Mouse (Mus musculus) CH12.LX (cell line): ENCODE measurements around the gene Mgat5. TPM values are rescaled to one million over a fixed set of nuclear protein-coding genes. Genes with fewer than 3 reads are reported as not detected.

Experiments
- DNase-seq: peaks from one replicate; pipeline ENCODE4 v3.0.0-alpha.2; 2013; ENCODE audit errors: extremely low read depth
- H3K27ac ChIP-seq: 2 replicates; pipeline ENCODE4 v1.5.1; 2012; ENCODE audit warnings: low read depth, mild to moderate bottlenecking, control low read depth, moderate library complexity; ENCODE audit not compliant: insufficient read depth
- H3K27me3 ChIP-seq: replicated peaks from 2 replicates; pipeline ENCODE3; 2012; ENCODE audit warnings: inconsistent platforms
- H3K36me3 ChIP-seq, 2 experiments: replicated peaks in 1 of 2; 2 replicates each; pipeline versions ENCODE3 to v1.6.1; 2012; ENCODE audit warnings: inconsistent platforms in 1 of 2, low read length in 1 of 2, mild to moderate bottlenecking in 1 of 2, mixed read lengths in 1 of 2, moderate library complexity in 1 of 2; ENCODE audit not compliant: control insufficient read depth in 1 of 2, insufficient read depth in 1 of 2
- H3K4me1 ChIP-seq, 2 experiments: 2 replicates each; pipeline ENCODE4 v1.6.1; 2012; ENCODE audit warnings: inconsistent platforms in 1 of 2, moderate library complexity in 1 of 2; ENCODE audit not compliant: insufficient read depth in 2 of 2, control insufficient read depth in 1 of 2
- H3K4me2 ChIP-seq: 2 replicates; pipeline ENCODE4 v1.6.1; 2012; ENCODE audit warnings: low read depth, mild to moderate bottlenecking, control low read depth; ENCODE audit not compliant: poor library complexity, insufficient read depth, severe bottlenecking
- H3K4me3 ChIP-seq, 3 experiments: fragments of 150-350 bp in 1 of 3; sonication (generic) in 1 of 3; replicated peaks in 1 of 3; 2 replicates each; pipeline versions ENCODE3 to v1.5.1; 2011 to 2012; ENCODE audit warnings: low read depth in 2 of 3, low read length in 2 of 3, mild to moderate bottlenecking in 2 of 3, moderate library complexity in 2 of 3, control low read depth in 1 of 3, improper control_type of control experiment in 1 of 3, inconsistent platforms in 1 of 3, mixed read lengths in 1 of 3; ENCODE audit not compliant: poor library complexity in 1 of 3
- H3K79me2 ChIP-seq: replicated peaks from 2 replicates; pipeline ENCODE4 v1.6.1; 2012; ENCODE audit warnings: mild to moderate bottlenecking, moderate library complexity; ENCODE audit not compliant: control insufficient read depth, poor library complexity, insufficient read depth, severe bottlenecking; ENCODE audit errors: extremely low read depth
- H3K9ac ChIP-seq: 2 replicates; pipeline ENCODE4 v1.6.1; 2012; ENCODE audit warnings: low read depth, mild to moderate bottlenecking, control low read depth, moderate library complexity; ENCODE audit not compliant: insufficient read depth
- H3K9me3 ChIP-seq: replicated peaks from 2 replicates; pipeline ENCODE3; 2012; ENCODE audit warnings: low read length, inconsistent platforms, mixed read lengths
- BHLHE40 ChIP-seq: IDR thresholded peaks from 2 replicates; pipeline ENCODE4 v1.6.1; 2011; ENCODE audit warnings: mild to moderate bottlenecking, low read depth, low read length, improper control_type of control experiment
- CHD1 ChIP-seq: IDR thresholded peaks from 2 replicates; pipeline ENCODE4 v1.6.1; 2012; ENCODE audit warnings: low read depth, low read length, improper control_type of control experiment, inconsistent platforms
- CHD2 ChIP-seq: IDR thresholded peaks from 2 replicates; pipeline ENCODE4 v1.6.1; 2011; ENCODE audit warnings: low read length, improper control_type of control experiment
- CTCF ChIP-seq, 2 experiments: IDR thresholded peaks in 1 of 2; conservative IDR thresholded peaks in 1 of 2; 2 replicates each; pipeline ENCODE4 v1.5.1; 2011 to 2012; ENCODE audit warnings: low read depth in 2 of 2, low read length in 2 of 2, improper control_type of control experiment in 1 of 2, inconsistent platforms in 1 of 2, mild to moderate bottlenecking in 1 of 2, moderate library complexity in 1 of 2
- ELF1 ChIP-seq: IDR thresholded peaks from 2 replicates; pipeline ENCODE4 v1.6.1; 2014; ENCODE audit warnings: low read depth, mild to moderate bottlenecking, inconsistent platforms, low read length, improper control_type of control experiment
- ETS1 ChIP-seq: conservative IDR thresholded peaks from 2 replicates; pipeline ENCODE4 v1.6.1; 2012; ENCODE audit warnings: low read depth, mild to moderate bottlenecking, inconsistent platforms, low read length, improper control_type of control experiment, moderate library complexity
- GABPA ChIP-seq: IDR thresholded peaks from 2 replicates; pipeline ENCODE4 v1.6.1; 2012; ENCODE audit warnings: low read depth, low read length, improper control_type of control experiment, inconsistent platforms; ENCODE audit not compliant: insufficient replicate concordance
- HCFC1 ChIP-seq: IDR thresholded peaks from 2 replicates; pipeline ENCODE4 v1.6.1; 2012; ENCODE audit warnings: low read depth, mild to moderate bottlenecking, inconsistent platforms, low read length, improper control_type of control experiment
- IRF4 ChIP-seq: IDR thresholded peaks from 2 replicates; pipeline ENCODE4 v1.6.1; 2014; ENCODE audit warnings: low read depth, mild to moderate bottlenecking, inconsistent platforms, low read length, improper control_type of control experiment
- JUN ChIP-seq: IDR thresholded peaks from 2 replicates; pipeline ENCODE4 v1.6.1; 2011; ENCODE audit warnings: low read depth, mild to moderate bottlenecking, low read length, improper control_type of control experiment, moderate library complexity; ENCODE audit not compliant: insufficient read depth
- JUND ChIP-seq: conservative IDR thresholded peaks from 2 replicates; pipeline ENCODE4 v1.6.1; 2011; ENCODE audit warnings: low read depth, low read length, improper control_type of control experiment
- KAT2A ChIP-seq: IDR thresholded peaks from 2 replicates; pipeline ENCODE4 v1.6.1; 2012; ENCODE audit warnings: low read length, improper control_type of control experiment, inconsistent platforms; ENCODE audit not compliant: insufficient replicate concordance
- MAFK ChIP-seq: IDR thresholded peaks from 2 replicates; pipeline ENCODE4 v1.6.1; 2011; ENCODE audit warnings: low read length, improper control_type of control experiment; ENCODE audit not compliant: insufficient replicate concordance
- MAZ ChIP-seq: IDR thresholded peaks from 2 replicates; pipeline ENCODE4 v1.6.1; 2012; ENCODE audit warnings: low read depth, mild to moderate bottlenecking, inconsistent platforms, low read length, improper control_type of control experiment, moderate library complexity
- MEF2A ChIP-seq: IDR thresholded peaks from 2 replicates; pipeline ENCODE4 v1.6.1; 2014; ENCODE audit warnings: low read depth, mild to moderate bottlenecking, inconsistent platforms, low read length, improper control_type of control experiment, borderline replicate concordance
- MXI1 ChIP-seq: IDR thresholded peaks from 2 replicates; pipeline ENCODE4 v1.6.1; 2011; ENCODE audit warnings: mild to moderate bottlenecking, low read depth, low read length, improper control_type of control experiment
- MYC ChIP-seq: IDR thresholded peaks from 2 replicates; pipeline ENCODE4 v1.6.1; 2011; ENCODE audit warnings: low read depth, mild to moderate bottlenecking, improper control_type of control experiment, low read length
- NRF1 ChIP-seq: IDR thresholded peaks from 2 replicates; pipeline ENCODE4 v1.6.1; 2014; ENCODE audit warnings: low read depth, mild to moderate bottlenecking, inconsistent platforms, low read length, improper control_type of control experiment, moderate library complexity
- PAX5 ChIP-seq: IDR thresholded peaks from 2 replicates; pipeline ENCODE4 v1.6.1; 2012; ENCODE audit warnings: low read length, inconsistent platforms, mixed read lengths
- POLR2A ChIP-seq: IDR thresholded peaks from 2 replicates; pipeline ENCODE4 v1.6.1; 2011; ENCODE audit warnings: low read depth, mild to moderate bottlenecking, improper control_type of control experiment, low read length
- POLR2AphosphoS2 ChIP-seq: IDR thresholded peaks from 2 replicates; pipeline ENCODE4 v1.6.1; 2011; ENCODE audit warnings: low read depth, low read length, improper control_type of control experiment
- RAD21 ChIP-seq: IDR thresholded peaks from 2 replicates; pipeline ENCODE4 v1.6.1; 2011; ENCODE audit warnings: low read depth, mild to moderate bottlenecking, low read length, improper control_type of control experiment, moderate library complexity
- RCOR1 ChIP-seq: conservative IDR thresholded peaks from 2 replicates; pipeline ENCODE4 v1.6.1; 2012; ENCODE audit warnings: low read depth, mild to moderate bottlenecking, inconsistent platforms, low read length, improper control_type of control experiment
- SIN3A ChIP-seq: IDR thresholded peaks from 2 replicates; pipeline ENCODE4 v1.6.1; 2012; ENCODE audit warnings: low read length, improper control_type of control experiment, inconsistent platforms
- SMC3 ChIP-seq: IDR thresholded peaks from 2 replicates; pipeline ENCODE4 v1.6.1; 2011; ENCODE audit warnings: low read depth, low read length, improper control_type of control experiment
- TBP ChIP-seq: conservative IDR thresholded peaks from 2 replicates; pipeline ENCODE4 v1.6.1; 2011; ENCODE audit warnings: low read depth, low read length, improper control_type of control experiment
- USF1 ChIP-seq: IDR thresholded peaks from 2 replicates; pipeline ENCODE4 v1.6.1; 2014; ENCODE audit warnings: low read depth, mild to moderate bottlenecking, inconsistent platforms, low read length, improper control_type of control experiment
- USF2 ChIP-seq: conservative IDR thresholded peaks from 2 replicates; pipeline ENCODE4 v1.6.1; 2011; ENCODE audit warnings: low read depth, low read length, improper control_type of control experiment
- ZC3H11A ChIP-seq: IDR thresholded peaks from 2 replicates; pipeline ENCODE4 v1.6.1; 2012; ENCODE audit warnings: low read depth, mild to moderate bottlenecking, inconsistent platforms, low read length, improper control_type of control experiment
- ZKSCAN1 ChIP-seq: IDR thresholded peaks from 2 replicates; pipeline ENCODE4 v1.6.1; 2012; ENCODE audit warnings: low read depth, inconsistent platforms, low read length, improper control_type of control experiment, borderline replicate concordance
- ZMIZ1 ChIP-seq: IDR thresholded peaks from 2 replicates; pipeline ENCODE4 v1.6.1; 2012; ENCODE audit warnings: low read depth, mild to moderate bottlenecking, inconsistent platforms, low read length, improper control_type of control experiment
- ZNF384 ChIP-seq: IDR thresholded peaks from 2 replicates; pipeline ENCODE4 v1.6.1; 2012; ENCODE audit warnings: low read depth, low read length, improper control_type of control experiment, inconsistent platforms
- dilution Hi-C: fragments of 300-500 bp; cut with MboI; formaldehyde crosslinking; loops from 2 replicates; pipeline ENCODE4 v1.14.3; 2020; ENCODE audit warnings: low sequenced_read_pairs; ENCODE audit not compliant: extremely low pct_unique_long_range_greater_than_20kb, extremely low pct_ligation_motif_present
- in situ Hi-C: fragments of 300-500 bp; cut with MboI; formaldehyde crosslinking; loops from 3 replicates; pipeline ENCODE4 v1.14.3; 2019; ENCODE audit warnings: low sequenced_read_pairs, low pct_ligation_motif_present, low pct_unique_long_range_greater_than_20kb, mixed read lengths
- polyA plus RNA-seq: library from polyadenylated mRNA; unstranded; fragments of >175 nt; gene quantifications from 2 replicates; pipeline ENCODE4 v1.2.1, GENCODE M21; 2012; ENCODE audit warnings: low read depth; ENCODE audit not compliant: insufficient read length
- total RNA-seq, 2 experiments: library from RNA; depleted of rRNA; stranded (reverse); fragments of 300-350 nt in 1 of 2; fragments of >200 nt in 1 of 2; gene quantifications; 2 replicates each; pipeline ENCODE4 v1.2.3; 2012 to 2014

The Mgat5 gene
- total and polyA plus RNA-seq, 3 experiments, result 5.9 to 8.8 (median 6.6) TPM

GRCm38 (mm10) chr1:127422565-127422964, 217.8 kb downstream of the Mgat5 start:
- H3K4me2 ChIP-seq, result no peak overlapping the region
- H3K79me2 ChIP-seq, result no peaks in the 10 kb centered on the region
- H3K27ac ChIP-seq, result no peak overlapping the region
- peaks cover 3% of the 10 kb centered on the region for H3K9me3 ChIP-seq
- H3K4me1 ChIP-seq, result peaks cover 13 to 50% of the 10 kb centered on the region in 2 experiments
- dilution Hi-C loops, result no loop called here
- H3K27me3 ChIP-seq, result no peaks in the 10 kb centered on the region
- in situ Hi-C loops, result no loop called here
- TF ChIP-seq ZNF384 (no peak), CHD2 (no peak), BHLHE40 (no peak), SIN3A (no peak), GABPA (no peak)
- H3K9ac ChIP-seq, result no peak overlapping the region
- H3K36me3 ChIP-seq, result peaks cover 0 to 31% of the 10 kb centered on the region in 2 experiments
- no peak overlapping the region for H3K4me3 ChIP-seq
- no peak for DNase-seq

- Histone ChIP-seq H3K9ac (peak overlapping the region; percentile 34; the same call in 1 of the 2 replicates), H3K9me3 (no peaks in the 10 kb centered on the region), H3K36me3 (peaks cover 0 to 18% of the 10 kb centered on the region in 2 experiments), H3K27me3 (no peaks in the 10 kb centered on the region), H3K79me2 (no peaks in the 10 kb centered on the region), H3K4me3 (peak overlapping the region in 1 of 3 experiments; percentile 13), H3K4me2 (peak overlapping the region; percentile 29; the same call in 1 of the 2 replicates), H3K4me1 (peaks cover 13 to 52% of the 10 kb centered on the region in 2 experiments), H3K27ac (peak overlapping the region; percentile 74)
- peak; percentile 91 for DNase-seq
- in situ Hi-C loops (no loop called here), dilution Hi-C loops (no loop called here)
- no peak for TF ChIP-seq CTCF (conservative IDR thresholded peaks at IDR 0.05 in 1 of 2, IDR thresholded peaks at IDR 0.05 in 1 of 2; ENCODE audit: low read depth in 2 of 2, low read length in 2 of 2)
- no peak for TF ChIP-seq USF2
- no peak for TF ChIP-seq ZC3H11A
- no peak for TF ChIP-seq USF1
- no peak for TF ChIP-seq PAX5
- TF ChIP-seq MEF2A, result peak; percentile 67; the same call in 1 of the 2 replicates
- TF ChIP-seq POLR2AphosphoS2, result no peak
- peak; percentile 47 for TF ChIP-seq BHLHE40
- peak; percentile 79 for TF ChIP-seq SIN3A
- no peak; the same call in 1 of the 2 replicates for TF ChIP-seq CHD2
- TF ChIP-seq JUND, result 0 out of 2 replicates have a peak, but pooled peaks have one; percentile 16
- TF ChIP-seq RCOR1, result 0 out of 2 replicates have a peak, but pooled peaks have one; percentile 61
- TF ChIP-seq SMC3, result no peak
- TF ChIP-seq MYC, result peak; percentile 81; the same call in 1 of the 2 replicates
- TF ChIP-seq ELF1, result peak; percentile 74
- no peak for TF ChIP-seq MAFK
- peak; percentile 24; the same call in 1 of the 2 replicates for TF ChIP-seq HCFC1
- TF ChIP-seq TBP, result peak; percentile 73
- no peak for TF ChIP-seq KAT2A
- TF ChIP-seq JUN, result no peak
- no peak for TF ChIP-seq RAD21
- TF ChIP-seq NRF1, result no peak; the same call in 1 of the 2 replicates
- peak; percentile 44; the same call in 1 of the 2 replicates for TF ChIP-seq IRF4
- no peak for TF ChIP-seq ZKSCAN1
- TF ChIP-seq ZMIZ1, result no peak; the same call in 1 of the 2 replicates
- TF ChIP-seq POLR2A, result peak; percentile 46
- TF ChIP-seq CHD1, result no peak
- no peak; the same call in 1 of the 2 replicates for TF ChIP-seq MXI1
- peak; percentile 77; the same call in 1 of the 2 replicates for TF ChIP-seq MAZ
- peak; percentile 68 for TF ChIP-seq ETS1
Measured at GRCm38 (mm10) chr1:127425021-127425532, 220.3 kb downstream of the Mgat5 start.
